Mouse (Mus musculus): ENCODE results near the gene Cenpe.

Cenpe gene

DNA sequence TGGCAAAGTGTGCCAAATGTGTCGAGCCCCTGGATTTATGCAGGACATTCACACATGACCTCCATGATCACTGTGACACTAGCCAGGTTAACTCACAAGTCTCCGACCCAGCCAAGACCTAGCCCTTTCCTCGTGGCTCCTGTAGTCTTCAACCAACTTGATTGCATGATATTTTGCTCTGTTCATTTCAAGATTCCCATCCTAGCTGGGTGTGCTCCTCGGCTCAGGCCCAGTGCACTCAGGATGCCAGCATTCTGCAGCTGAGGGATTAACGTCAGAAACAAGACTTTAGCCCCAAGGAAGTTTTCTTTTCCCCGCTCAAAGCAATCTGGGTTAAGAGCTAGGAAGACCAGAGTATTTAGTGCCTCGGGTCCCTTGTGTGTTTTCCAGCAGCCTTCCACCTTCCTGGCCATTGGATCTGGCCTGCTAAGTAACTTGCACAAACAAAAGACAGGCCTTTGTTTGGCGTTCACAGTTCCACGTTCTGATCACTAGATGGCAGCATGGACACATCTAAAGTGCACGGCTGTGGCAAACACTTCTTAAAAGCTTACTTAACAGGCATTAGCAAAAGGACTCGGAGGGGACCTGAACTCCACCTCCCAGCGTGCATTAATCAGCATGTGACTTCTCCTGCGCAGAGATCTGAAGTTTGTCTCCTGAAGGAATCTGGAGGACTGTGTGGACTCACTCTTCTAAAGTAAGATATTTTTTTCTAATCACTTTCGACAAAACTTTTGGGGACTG is 68.5 kb downstream of the Cenpe start, which contains the start of gene Bdh2:
Gene Bdh2 (plus strand): TSS at position 553 of the 747 bp plus-strand sequence.
- CTCF ChIA-PET, result no interaction called here

- CTCF ChIA-PET, result no interaction called here
Measured at GRCm38 (mm10) chr3:135281701-135282100, 69.4 kb downstream of the Cenpe start.

GRCm38 (mm10) chr3:135285256-135285655 is 72.9 kb downstream of the Cenpe start:
- CTCF ChIA-PET, result interaction anchor here (0.6 kb wide), 1 partner anchor 428 kb away, joined by 4 read pairs; no protein-coding TSS in a partner anchor

- CTCF ChIA-PET, result no interaction called here
Measured at GRCm38 (mm10) chr3:135285807-135286206, 73.5 kb downstream of the Cenpe start.

GRCm38 (mm10) chr3:135288138-135288750 is 75.9 kb downstream of the Cenpe start:
- CTCF ChIA-PET, result no interaction called here

- CTCF ChIA-PET, result no interaction called here
Measured at GRCm38 (mm10) chr3:135289148-135289547, 76.8 kb downstream of the Cenpe start.

GRCm38 (mm10) chr3:135290249-135290894 is 78.0 kb downstream of the Cenpe start:
- CTCF ChIA-PET, result no interaction called here

DNA sequence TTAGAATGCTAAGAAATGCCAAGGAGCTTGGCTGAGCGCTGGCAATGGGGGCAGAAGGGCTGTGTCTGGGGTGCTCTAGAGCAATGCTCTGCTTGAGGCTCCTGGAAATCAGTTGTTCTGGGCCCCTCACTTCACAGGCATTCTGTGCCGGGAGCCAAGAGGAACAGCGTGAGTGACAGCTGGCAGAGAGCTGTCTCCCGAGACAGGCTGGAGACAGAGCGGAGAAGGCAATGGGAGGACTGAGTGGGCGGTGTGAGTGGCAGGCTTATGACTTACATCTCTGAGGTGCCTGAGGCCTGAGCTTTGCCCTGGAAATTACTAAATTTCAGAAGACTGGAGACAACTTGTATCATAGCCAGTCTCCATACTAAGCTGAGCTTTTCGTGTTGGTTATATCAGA is 81.4 kb downstream of the Cenpe start:
- CTCF ChIA-PET, result no interaction called here

DNA sequence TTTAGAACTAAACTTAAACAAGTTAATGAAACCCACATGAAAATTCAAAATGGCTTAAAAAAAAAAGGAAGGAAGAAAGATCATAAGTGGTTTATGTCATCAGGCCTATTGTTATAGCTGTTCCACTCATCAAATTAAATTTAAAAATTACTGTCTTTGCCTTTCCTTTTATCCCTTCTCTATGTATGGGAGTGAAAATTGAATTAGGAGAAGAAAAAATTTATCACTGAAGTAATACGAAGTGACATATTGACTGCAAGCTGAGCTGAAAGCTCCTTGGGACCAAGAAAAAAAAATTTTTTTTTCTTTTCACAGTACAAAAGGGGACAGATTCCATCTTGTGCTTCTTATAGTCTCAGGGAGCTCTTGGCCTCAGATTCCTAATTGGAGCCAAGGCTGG is 83.2 kb downstream of the Cenpe start:
- CTCF ChIA-PET, result no interaction called here

- CTCF ChIA-PET, result no interaction called here
Measured at GRCm38 (mm10) chr3:135298560-135298959, 86.2 kb downstream of the Cenpe start.

GRCm38 (mm10) chr3:135300081-135300480 is 87.7 kb downstream of the Cenpe start:
- CTCF ChIA-PET, result no interaction called here

DNA sequence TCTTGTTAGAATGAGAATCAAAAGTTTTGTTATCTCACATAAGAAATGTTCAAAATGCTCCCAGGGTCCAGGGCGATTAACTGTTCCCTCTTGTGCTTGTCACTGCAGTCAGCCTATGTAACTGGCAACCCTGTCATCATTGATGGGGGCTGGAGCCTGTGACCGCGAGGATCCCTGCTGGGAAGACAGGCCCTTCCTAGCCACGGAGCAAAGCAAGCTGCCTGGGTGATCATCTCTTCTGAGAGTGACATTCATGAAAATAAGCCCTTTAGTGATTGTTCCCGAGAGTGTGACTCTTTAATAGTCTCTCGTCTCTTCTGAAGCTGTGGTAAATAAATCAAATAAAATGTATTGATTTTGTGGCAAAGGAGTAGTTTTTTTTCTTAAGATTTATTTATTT is 91.7 kb downstream of the Cenpe start:
- CTCF ChIA-PET, result no interaction called here

DNA sequence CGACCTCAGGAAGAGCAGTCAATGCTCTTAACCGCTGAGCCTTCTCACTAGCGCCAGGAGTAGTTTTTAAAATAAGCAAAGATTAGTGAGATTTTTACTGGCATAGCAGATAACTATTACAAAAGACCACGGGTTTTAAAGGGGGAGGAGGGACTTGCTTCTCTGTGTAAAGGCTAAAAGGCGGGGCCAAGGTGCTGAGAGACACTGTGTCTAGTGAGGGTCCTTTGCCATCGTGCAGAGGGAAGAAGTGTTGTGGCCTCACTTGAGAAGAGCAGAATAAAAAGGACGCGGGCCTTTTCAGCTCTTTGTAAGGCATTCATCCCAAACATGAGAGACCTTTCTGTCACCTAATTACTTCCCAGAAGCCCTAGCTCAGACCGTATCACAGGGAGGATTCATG is 92.2 kb downstream of the Cenpe start:
- CTCF ChIA-PET, result no interaction called here

GRCm38 (mm10) chr3:135307411-135308259 is 95.3 kb downstream of the Cenpe start, which contains the start of gene Slc9b2:
Slc9b2 (plus strand) TSS chr3:135307700.
- CTCF ChIA-PET, result interaction anchor here (0.7 kb wide), 1 partner anchor 831 kb away, joined by 4 read pairs; no protein-coding TSS in a partner anchor

DNA sequence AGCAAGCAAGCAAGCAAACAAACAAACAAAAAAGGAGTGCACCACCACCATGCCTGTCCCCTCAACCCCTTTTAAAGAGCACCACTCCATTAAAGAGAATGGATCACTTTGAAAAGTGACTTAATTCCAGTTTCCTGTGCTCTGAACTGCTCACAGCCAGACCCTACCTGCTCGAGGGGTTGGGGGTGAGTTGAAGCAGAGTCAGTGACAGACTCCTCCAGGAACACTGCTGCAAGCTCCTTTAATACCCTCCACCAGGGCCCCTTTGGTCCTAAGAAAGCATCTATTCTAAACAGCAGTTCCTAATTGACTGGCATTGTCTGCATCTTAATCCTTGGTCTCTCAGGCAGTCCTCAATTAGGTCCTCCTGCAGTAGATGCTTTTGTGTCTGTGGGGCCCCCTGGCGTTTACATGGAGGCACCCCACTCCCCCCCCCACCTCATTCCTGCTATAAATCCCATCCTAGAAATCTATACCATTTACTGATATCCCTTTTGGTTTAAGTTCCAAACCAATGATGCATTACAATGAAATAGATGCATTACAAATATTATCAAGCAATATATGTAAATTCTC is 100.7 kb downstream of the Cenpe start:
- CTCF ChIA-PET, result interaction anchor here (0.6 kb wide), 1 partner anchor 226 kb away, joined by 4 read pairs; no protein-coding TSS in a partner anchor

DNA sequence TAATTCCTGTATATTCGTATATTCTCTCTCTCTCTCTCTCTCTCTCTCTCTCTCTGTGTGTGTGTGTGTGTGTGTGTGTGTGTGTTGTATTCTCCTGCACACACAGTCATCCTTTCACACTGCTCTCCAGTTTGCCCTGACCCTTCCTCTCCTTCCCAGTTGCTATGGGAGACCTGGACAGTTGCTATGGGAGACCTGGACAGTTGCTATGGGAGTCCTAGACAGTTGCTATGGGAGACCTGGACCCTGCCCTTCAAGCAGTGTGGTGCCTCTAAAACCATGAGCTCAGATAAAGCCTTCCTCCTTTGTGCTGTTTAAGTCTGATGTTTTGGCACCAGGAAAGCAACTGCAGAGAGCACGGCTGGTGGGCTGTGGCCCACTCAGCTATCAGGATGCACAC is 101.4 kb downstream of the Cenpe start:
- CTCF ChIA-PET, result no interaction called here

DNA sequence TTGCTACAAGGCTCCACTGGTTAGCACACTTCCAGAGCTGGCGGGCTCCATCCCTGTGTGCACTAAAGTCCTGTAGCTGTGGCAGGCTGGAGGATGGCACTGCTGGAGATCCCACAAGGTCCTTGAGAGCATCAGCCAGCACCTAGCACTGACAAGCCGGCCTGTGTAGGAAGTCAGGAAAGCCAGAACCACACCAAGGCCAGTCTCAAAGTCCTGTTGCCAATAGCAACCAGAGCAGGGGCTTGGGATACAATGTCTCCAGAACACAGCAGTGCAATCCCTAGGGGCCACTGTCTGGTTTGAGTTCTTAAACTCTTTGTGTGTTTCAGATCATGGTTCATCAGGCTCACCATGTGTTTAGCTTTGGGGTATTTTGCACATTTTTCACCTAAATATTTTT is 102.5 kb downstream of the Cenpe start:
- CTCF ChIA-PET, result no interaction called here

DNA sequence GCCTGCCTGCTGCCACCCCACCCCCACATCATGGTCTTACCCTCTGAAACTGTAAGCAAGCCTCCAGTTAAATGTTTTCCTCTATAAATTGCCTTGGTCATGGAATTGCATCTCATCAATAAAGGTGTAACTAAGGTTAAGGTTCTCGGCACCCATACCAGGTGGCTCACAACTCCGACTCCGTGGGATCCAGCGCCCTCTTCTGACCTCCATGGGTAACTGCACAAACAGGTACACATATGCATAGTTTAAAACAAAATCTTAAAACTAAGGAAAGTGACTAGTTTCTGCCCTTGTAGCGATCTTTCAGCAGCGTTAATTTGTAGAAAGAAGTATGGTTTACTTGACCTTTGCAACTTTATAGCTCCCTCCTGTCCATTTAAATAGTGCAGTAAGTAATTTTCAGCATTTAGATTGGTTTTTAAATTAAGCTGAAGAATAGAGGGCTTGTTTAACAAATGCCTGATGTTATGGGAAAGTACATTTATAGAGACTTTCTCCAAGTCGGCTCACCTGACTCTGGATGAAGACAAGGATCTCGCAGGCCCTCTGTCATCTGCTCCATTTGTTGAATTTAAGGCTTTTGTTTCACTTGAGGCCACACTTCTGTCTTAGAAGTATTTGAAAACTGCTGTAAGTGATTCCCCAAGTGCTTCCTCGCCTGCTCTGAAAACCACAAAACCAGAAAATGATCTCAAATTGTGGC is 103.5 kb downstream of the Cenpe start:
- CTCF ChIA-PET, result no interaction called here

GRCm38 (mm10) chr3:135318331-135318730 is 106.0 kb downstream of the Cenpe start:
- CTCF ChIA-PET, result no interaction called here
